Mouse (Mus musculus) CD8-positive naive resting alpha-beta T cell, adult 2 months (primary cell): ENCODE data around the gene Cd19.

Experiments
- DNase-seq, 2 experiments: peaks; one replicate each; pipeline ENCODE4 v3.0.0; 2022; ENCODE audit warnings: low read depth in 2 of 2, low spot score in 2 of 2

Gene Cd19

DNA sequence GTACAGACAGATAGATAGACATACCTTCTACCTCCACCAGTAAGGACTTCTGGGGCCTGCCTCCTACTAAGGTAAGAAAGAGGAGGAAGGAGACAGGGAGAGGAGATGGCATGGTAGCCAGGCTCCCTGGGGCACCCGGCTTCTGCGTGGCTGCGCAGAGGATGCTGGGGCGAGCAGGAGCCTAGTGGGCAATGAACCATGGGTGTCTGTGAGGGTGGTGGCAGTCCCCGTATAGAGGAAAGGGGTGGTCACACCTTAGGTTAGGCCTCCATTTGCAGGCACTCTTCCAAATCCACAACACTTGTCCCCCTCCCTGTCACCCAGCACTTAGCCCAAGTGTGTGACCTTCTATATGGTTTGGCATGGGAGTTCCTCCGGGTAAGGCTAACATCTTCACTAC lies at the start of gene Cd19:
Cd19 (minus strand) TSS at position 165 of the 400 bp plus-strand sequence.
- no peak for DNase-seq

DNA sequence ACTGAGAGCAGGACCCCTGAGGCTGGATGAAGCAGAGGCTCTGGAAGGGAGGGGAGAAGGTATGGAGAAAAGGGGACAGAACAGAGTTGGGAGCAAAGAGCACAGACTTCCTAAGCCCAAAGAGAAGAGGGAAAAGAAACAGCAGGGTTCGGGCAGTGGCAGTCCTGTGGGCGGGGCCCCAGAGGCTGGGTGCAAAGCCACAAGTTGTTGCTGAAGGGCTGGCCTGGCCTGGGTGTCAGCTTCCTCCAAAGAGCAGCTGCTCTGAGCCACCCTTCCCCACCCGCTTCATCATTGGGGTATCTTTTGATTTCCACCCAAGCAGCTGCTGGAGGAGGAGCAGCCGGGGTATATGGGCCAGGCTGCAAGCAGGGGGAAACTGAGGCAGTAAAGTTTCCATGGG lies 49.4 kb upstream of the Cd19 start:
- DNase-seq = no peak

DNA sequence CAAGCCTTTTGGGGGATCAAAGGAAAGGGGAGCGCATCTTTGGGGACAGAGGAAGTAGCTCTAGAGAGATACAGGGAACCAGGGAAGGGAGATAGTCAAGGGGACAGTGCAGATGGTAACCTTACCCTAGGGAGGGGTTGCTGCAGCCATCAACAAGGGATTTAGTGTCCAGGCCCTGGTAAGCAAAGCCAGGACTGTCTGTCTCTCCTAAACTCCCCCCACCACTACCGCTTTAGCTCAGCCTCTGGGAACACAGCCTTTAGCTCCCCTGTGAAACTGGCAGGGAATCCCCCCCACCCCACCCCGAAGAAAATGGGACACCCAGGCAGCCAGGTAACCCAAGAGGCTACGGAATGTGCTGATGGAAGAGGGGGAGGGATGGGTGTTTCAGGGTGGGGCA lies 48.9 kb upstream of the Cd19 start:
- DNase-seq = no peak

DNA sequence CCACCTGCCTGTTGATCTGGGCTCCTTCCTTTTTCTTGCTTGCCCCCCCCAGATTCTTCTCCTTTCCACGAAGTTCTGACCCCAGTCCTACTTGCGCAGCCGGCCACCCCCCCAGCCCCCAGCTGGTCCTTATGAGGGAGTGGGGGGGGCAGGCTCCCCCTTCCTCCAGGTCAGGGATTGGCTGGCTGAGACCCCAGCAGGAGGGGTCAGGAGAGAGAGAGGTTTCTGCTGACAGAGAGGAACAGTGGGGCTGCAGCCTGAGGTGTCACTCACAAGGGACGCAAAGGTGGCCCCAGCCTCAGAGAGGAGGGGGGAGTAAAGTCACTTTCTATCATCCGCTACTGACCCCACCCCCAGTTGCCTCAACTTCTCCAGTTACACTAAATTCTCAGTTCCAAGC lies 48.3 kb upstream of the Cd19 start, which contains the start of gene Atp2a1:
Atp2a1 (minus strand) TSS at position 105 of the 400 bp plus-strand sequence.
- no peak for DNase-seq

- DNase-seq = no peak
These were observed 46.9 kb upstream of the Cd19 start for GRCm38 (mm10) chr7:126461626-126462025.

DNA sequence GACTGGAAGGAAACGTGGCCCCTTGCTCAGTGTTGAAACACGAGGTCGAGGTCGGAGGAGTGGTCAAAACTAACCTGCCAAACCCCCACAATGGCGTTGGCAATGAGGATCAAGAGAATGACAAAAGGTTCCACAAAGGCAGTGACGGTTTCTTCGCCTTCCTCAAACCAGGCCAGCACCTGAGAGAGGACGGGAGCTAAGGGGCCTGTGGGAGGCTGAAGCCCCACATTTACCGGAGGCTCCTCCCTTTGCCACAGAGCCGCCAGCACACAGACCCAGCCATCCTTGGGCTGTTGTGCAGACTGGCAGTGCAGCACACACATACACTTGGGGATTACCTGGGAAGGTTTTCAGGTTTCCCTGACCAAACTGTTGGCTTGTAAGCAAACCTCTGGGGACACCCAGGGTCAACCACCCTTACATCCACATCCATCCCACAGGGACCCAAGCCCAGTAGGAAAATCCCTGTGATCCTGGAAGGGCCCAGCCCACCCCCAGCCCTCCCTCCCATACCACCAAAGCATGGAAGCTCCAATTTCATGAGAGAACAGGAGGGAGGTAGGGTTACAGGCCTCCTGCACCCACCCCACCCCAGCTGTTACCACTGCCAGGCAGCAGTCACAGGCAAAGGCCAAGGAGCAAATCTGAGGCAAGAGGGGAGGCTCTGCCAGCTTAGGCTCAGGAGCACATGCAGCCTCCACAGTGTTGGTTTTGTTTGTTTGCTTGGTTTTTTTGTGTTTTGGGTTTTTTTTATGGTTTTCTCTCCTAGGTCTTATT lies 46.1 kb upstream of the Cd19 start:
- DNase-seq = no peak

DNA sequence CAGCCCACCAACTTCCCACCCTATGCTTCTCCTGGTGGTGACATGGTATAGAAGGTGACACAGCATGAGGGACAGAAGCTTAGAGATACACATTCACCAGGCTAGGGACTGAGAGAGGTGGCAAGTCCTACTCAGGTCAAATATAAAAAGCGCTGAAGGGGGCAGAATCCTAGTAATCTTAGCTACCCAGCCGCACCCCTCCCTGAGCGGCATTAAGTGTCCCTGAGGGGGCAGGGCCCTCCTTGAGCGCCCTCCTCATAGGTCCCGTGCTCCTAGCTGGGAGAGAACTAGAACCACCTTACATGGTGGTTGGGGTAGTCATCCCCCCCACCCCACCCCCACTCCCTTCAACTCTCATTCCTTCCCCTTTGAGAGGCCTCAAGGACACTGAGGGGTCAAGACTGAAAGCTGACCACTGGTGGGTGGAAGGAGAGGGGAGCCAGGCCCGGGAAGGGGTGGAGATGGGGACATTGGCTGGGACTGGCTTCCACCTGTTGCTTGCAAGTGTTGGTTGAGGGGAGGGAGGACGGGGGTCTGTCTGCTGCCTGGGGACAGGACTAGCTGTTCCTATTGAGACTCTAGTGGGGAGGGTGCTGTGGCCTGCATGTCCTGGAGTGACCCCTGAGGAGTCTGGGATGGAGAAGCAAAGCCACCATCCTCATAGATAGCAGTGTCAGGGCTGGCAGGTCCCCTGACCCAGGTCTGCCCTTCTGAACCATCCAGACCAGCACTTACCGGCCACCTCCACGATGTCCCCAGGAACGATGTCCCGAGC lies 44.3 kb upstream of the Cd19 start:
- no peak for DNase-seq

DNA sequence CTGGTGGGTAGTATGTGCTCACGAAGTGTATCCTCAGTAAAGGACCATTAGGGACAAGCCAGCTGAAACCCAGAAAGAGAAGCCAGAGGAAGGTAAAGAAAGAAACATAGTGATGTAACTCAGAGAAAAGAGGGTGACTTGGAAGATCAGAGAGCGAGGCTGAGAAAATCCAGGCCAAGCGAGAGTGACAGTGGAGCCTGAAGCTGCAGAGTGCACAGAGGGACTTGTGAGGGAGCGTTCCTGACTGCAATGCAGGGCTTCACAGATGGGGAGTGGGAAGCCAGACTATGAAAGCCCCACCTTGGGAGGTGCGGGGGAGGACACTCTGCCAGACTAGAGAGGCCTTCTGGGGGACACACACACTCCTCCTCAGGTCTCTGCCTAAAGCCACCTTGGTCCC lies 43.5 kb upstream of the Cd19 start:
- DNase-seq = no peak

DNA sequence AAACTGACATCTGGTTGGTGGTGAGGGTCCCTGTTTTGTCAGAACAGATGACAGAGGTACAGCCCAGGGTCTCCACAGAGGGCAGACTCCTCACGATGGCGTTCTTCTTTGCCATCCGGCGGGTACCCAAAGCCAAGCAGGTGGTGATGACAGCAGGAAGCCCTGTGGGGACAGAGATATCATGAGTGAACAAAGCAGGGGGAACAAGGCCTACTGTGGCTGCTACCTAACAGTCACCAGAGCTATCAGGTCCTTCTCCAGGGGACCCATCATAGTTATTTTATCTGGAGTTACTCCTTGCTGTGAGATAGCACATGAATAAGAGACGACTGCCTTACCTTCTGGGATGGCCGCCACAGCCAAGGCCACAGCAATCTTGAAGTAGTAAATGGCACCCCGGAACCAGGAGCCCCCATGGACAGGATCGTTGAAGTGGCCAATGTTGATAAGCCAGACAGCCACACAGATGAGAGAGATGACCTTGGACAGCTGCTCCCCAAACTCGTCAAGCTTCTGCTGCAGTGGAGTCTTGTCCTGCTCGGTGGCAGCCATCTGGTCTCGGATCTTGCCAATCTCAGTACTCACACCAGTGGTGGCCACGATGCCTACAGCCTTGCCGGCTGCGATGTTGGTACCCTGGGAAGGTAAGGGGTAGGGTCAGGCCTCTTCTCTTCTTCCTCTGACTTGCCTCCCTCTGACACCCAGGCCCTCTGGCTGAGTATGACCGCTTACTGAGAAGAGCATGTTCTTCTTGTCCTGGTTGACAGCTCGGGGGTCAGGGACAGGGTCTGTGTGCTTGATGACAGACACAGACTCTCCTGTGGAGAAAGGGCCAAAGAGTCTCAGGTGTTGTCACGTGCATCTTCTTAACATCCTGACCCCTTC lies 41.9 kb upstream of the Cd19 start:
- DNase-seq = no peak

DNA sequence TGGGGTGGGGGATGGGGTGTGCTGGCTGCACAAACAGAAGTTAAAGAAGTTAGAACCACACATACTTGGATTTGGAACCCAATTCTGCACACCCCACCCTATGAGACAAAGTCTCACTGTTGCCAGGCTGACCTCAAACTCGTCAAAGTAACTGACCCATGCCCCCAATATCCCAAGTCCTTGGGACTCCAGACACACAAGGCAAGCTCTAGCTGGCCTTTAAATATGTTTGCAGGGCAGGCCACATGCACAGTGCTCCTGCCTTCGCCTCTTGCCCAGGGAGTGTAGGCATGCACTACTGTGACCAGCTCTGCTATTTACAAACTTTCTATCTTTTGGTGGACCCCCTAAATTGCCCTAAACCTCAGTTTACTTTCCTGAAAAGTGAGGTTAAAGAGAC lies 40.6 kb upstream of the Cd19 start:
- DNase-seq = no peak

DNA sequence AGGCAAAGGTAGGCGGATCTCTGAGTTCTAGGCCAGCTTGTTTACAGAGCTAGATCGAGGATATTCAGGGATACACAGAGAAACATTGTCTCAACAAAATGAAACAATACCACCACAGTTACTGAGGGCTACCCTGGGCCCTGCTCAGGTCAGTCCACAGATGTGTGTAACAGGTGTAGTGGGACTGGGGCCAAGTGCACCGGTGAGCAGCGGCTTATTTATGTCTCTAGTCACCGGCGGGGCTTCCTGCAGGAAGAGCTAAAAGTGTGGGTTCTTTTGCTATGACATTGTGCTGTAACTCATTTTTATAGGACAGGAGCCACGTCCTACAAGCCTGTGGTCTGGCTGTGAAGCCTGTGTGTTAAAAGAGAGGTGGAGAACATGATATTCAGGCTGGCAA lies 39.2 kb upstream of the Cd19 start:
- DNase-seq = no peak

DNA sequence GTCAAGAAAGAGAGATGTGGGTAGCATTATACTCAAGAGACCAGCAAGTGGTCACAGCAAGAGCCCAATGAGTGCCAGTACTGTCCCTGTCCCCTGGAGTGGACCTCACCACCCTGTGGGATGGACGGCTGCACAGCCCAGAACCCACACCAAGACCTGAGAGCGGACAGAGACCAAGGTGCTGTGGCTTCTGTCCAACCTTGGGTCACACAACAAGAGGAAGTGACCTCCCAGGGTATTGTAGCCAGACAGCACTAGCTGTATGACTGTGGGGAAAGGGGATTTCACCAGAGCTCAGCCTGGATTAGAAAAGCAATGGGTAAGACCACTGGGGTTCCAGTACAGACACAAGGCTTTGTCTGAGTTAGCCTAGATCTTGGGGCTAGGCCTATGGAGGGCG lies 37.6 kb upstream of the Cd19 start:
- DNase-seq = no peak

DNA sequence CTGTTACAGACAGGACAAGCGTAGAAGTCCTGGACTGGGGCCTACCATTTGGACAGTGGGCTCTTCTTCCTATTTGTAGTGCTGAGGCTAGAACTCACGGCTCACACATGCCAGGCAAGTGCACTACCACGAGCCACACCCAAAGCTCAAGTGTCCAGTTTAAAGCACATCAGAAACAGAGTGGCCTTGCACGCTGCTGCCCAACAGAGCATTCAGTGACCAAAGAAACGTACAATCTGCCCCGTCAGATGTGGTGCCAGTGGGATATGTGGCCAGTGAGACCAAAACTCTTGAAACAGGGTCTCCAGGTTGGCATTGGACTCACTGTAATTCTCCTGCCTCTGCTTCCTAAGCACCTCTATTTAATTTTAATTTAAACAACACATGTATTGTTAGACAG lies 36.0 kb upstream of the Cd19 start:
- DNase-seq = no peak

- DNase-seq = no peak
These were observed 35.3 kb upstream of the Cd19 start for GRCm38 (mm10) chr7:126449991-126450390.

DNA sequence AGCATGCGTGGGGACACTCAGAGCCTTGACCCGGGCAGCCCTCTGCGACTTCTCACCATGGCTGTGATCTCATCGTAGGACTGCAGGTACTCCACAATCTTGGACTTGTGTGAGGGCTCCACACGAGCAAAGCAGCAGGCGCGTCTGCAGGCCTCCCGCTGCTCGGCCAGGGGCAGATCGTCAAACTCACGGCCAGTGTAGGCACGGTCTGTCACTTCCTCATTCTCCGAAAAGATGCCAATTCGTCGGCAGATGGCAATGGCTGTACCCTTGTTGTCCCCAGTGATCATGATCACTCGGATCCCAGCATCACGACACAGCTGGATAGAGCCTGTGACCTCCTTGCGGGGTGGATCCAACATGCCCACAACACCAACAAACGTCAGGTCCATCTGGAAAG lies 33.8 kb upstream of the Cd19 start:
- no peak for DNase-seq

- no peak for DNase-seq
These were observed 31.5 kb upstream of the Cd19 start for GRCm38 (mm10) chr7:126446217-126446616.

GRCm38 (mm10) chr7:126445104-126445815 lies 30.6 kb upstream of the Cd19 start:
- DNase-seq = no peak

- no peak for DNase-seq
These were observed 29.8 kb upstream of the Cd19 start for GRCm38 (mm10) chr7:126444536-126444935.

GRCm38 (mm10) chr7:126443997-126444396 lies 29.3 kb upstream of the Cd19 start:
- no peak for DNase-seq

DNA sequence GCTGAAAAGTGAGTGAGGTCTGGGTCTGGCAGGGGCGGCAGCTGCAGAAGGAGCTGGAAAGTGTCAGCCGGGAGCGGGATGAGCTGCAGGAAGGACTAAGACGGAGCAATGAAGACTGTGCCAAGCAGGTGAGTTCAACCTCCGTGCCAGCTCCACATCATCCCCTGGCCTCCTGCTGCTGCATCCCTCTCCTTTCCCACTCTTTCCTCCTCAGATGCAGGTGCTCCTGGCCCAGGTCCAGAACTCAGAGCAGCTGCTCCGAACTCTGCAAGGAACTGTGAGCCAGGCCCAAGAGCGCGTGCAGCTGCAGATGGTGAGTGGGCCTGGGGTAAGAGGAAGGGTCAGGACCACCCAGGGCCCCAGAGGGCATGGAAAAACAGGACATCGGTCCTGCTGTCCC lies 25.4 kb upstream of the Cd19 start:
- DNase-seq = no peak

GRCm38 (mm10) chr7:126436851-126437250 lies 22.2 kb upstream of the Cd19 start:
- peak; percentile 58 to 65 for DNase-seq
